Mouse (Mus musculus) ES-Bruce4 (cell line): ENCODE measurements around the gene Wdr38.

Experiments
- CTCF ChIP-seq: IDR thresholded peaks from one replicate; pipeline ENCODE4 v1.8.1; 2011; ENCODE audit warnings: low read depth, low read length
- EP300 ChIP-seq: IDR thresholded peaks from 2 replicates; pipeline ENCODE4 v1.6.1; 2011; ENCODE audit warnings: low read depth, low read length; ENCODE audit not compliant: insufficient read depth
- POLR2A ChIP-seq: IDR thresholded peaks from one replicate; pipeline ENCODE4 v1.8.1; 2011; ENCODE audit warnings: low read length; ENCODE audit not compliant: insufficient read depth

DNA sequence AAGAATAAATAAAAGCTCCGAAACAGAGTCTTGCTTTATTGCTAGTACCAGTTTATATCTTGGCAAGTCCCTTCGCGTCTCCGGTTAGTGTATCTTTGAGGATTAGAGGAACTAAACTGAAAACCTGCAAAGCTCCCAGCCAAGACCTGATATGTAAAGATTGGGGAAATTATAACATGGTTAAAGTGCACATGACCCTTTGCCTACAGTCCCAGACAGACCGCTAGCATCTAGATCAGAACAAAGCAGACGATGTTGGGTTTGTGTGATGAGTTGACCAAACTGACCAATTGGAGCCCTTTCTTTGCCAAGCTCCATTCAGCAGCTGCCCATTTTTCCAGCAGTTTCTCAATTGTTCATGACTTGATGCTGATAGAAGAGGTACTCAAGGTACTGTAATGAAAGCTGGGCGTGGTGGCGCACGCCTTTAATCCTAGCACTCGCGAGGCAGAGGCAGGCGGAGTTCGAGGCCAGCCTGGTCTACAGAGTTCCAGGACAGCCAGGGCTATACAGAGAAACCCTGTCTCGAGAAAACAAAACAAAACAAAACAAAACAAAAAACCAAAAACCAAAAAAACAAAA lies 9.0 kb downstream of the Wdr38 start:
- TF ChIP-seq EP300 (no peak), POLR2A (no peak), CTCF (no peak)
